Mouse (Mus musculus): ENCODE data around the gene Amn. TPM values are rescaled to one million over a fixed set of nuclear protein-coding genes. Genes with fewer than 3 reads are reported as not detected.
A peak's percentile ranks its signal among the peaks of the same experiment; 100 is the strongest.

Gene Amn
- total RNA-seq, 2 experiments from 2014 or later, result 17.8 to 19.6 TPM

- DNase-seq (ENCODE audit: low spot score in 2 of 2), result peak in 1 of 2 experiments; percentile 44
These were observed 50.9 kb downstream of the Amn start for GRCm38 (mm10) chr12:111321832-111322231.

DNA sequence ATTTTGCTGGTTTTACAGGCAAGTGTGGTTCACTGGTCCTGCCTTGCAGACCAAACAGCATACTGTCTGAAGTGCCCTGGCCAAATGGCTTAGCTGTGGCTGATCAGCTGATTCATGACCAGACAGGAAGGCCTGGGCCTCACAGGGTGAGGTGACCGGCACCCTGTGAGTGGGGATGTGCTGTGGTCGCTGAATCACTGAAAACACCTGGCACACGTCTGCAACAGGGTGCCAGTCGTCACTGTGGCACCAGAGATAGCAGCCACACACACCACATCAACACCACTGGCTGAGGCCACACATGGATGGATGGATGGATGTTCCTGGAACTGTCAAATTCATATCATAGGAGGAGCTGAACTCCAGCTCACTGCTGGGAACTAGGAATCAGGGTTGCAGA is 52.5 kb downstream of the Amn start:
- DNase-seq (ENCODE audit: low spot score in 2 of 2), result no peak

DNA sequence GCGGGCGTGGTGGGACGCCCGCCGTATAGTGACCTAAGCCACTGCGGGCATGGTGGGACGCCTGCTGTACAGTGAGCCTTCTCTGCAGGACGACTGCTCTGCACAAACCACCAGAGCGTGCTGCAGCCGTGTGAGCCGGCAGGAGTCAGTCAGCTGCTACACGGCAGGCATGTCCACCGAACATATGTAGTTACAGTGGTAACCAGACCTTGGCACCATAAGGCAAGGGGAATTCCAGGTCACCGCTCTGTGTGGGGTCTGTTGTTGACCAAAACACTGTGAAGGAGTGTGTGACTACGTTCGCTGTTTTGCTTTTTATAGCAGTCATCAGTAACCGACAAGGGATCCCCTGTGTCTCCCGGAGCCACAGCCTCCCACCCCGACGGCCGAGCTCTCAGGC is 53.6 kb downstream of the Amn start:
- no peak for DNase-seq (ENCODE audit: low spot score in 2 of 2)

DNA sequence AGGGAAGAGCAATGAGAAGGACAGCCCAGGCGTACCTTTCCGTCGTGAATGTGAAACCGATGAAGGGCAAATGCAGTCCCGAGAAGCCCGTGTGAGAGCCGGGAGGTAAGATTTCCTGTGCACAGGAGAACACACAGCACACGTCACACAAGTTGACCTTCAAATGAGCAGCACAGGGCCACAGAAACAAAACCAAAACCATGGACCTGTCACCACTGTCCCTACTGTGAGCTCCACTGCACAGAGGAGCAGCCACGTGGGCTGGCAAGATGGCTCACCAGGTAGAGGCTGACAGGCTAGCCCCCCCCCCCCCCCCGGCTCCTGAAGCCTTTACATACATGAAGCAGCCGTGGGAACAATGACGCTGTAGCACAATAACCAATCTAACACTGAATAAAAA is 54.1 kb downstream of the Amn start:
- no peak for DNase-seq (ENCODE audit: low spot score in 2 of 2)

GRCm38 (mm10) chr12:111325744-111326424 is 55.0 kb downstream of the Amn start:
- DNase-seq (ENCODE audit: low spot score in 2 of 2), result no peak

Other genes starting within 250 kb of the Amn start
- gene Rcor1, start 231.7 kb upstream of the Amn start, total RNA-seq (2021), result 10 to 100 TPM; 18.0 to 19.0 TPM
- gene Traf3, start 104.7 kb upstream of the Amn start, total RNA-seq (2021), result 10 to 100 TPM; 94.1 to 99.9 TPM
- gene 4930595D18Rik, start 86.6 kb upstream of the Amn start, total RNA-seq (2021), result not detected
- gene Cdc42bpb, start 106.6 kb downstream of the Amn start, total RNA-seq (2021), result 100 to 1,000 TPM; 138 to 143 TPM
- gene Lbhd2, start 135.7 kb downstream of the Amn start, total RNA-seq (2021), result 1 to 10 TPM in 1 of 2 experiments, under 1 TPM in 1; 0.96 to 1.3 TPM
- gene Exoc3l4, start 145.9 kb downstream of the Amn start, total RNA-seq (2021), result 1 to 10 TPM in 1 of 2 experiments, under 1 TPM in 1; 0.41 to 1.1 TPM
- gene Tnfaip2, start 171.4 kb downstream of the Amn start, total RNA-seq (2021), result under 1 TPM; 0.62 to 0.71 TPM
- gene Gm266, start 214.7 kb downstream of the Amn start, total RNA-seq (2021), result 1 to 10 TPM; 6.8 to 7.5 TPM